Mouse (Mus musculus) layer of hippocampus, adult 9-10 months (tissue): ENCODE measurements around the gene Olfr1454.

Experiments used
- DNase-seq: peaks from one replicate; pipeline ENCODE4 v3.0.0; 2022; ENCODE audit warnings: low spot score

Olfr1454 gene

GRCm38 (mm10) chr19:13060310-13060709, at the start of gene Olfr1454:
Gene Olfr1454 (plus strand): TSS chr19:13060610.
- DNase-seq: no peak

GRCm38 (mm10) chr19:13028227-13028626, 32.2 kb upstream of the Olfr1454 start, which contains the start of gene Olfr1453:
Gene Olfr1453 (minus strand): TSS chr19:13028327.
- no peak for DNase-seq

GRCm38 (mm10) chr19:13093908-13094307, 33.5 kb downstream of the Olfr1454 start:
- DNase-seq: no peak

GRCm38 (mm10) chr19:13097791-13098190, 37.4 kb downstream of the Olfr1454 start, which contains the start of gene Olfr1457:
Gene Olfr1457 (minus strand): TSS chr19:13097891.
- DNase-seq: no peak

GRCm38 (mm10) chr19:13106675-13107074, 46.3 kb downstream of the Olfr1454 start, which contains the start of gene Olfr1458:
Gene Olfr1458 (minus strand): TSS chr19:13106775.
- no peak for DNase-seq
